Mouse (Mus musculus) brain, embryonic 14.5 days (tissue): ENCODE measurements around the gene Dip2b. TPM values are rescaled to one million over a fixed set of nuclear protein-coding genes. Genes with fewer than 3 reads are reported as not detected.

Experiments
- DNase-seq: peaks from one replicate; pipeline ENCODE4 v3.0.0-alpha.2; 2011; ENCODE audit warnings: low read depth
- CTCF ChIP-seq: fragments of 200-500 bp; IDR thresholded peaks from 2 replicates; pipeline ENCODE4 v1.5.1; 2012; ENCODE audit warnings: inconsistent platforms, mild to moderate bottlenecking, moderate library complexity, borderline replicate concordance; ENCODE audit not compliant: insufficient read depth, insufficient read length; ENCODE audit errors: extremely low read depth
- POLR2A ChIP-seq: fragments of 200-500 bp; IDR thresholded peaks from 2 replicates; pipeline ENCODE4 v1.6.1; 2012; ENCODE audit warnings: mild to moderate bottlenecking, inconsistent platforms, borderline replicate concordance; ENCODE audit not compliant: poor library complexity, insufficient read depth, insufficient read length, severe bottlenecking; ENCODE audit errors: extremely low read depth
- polyA plus RNA-seq: library from polyadenylated mRNA; depleted of rRNA; stranded (reverse); fragments of >200 nt; gene quantifications from 2 replicates; pipeline ENCODE4 v1.2.3, GENCODE M21; 2012

Gene Dip2b
- polyA plus RNA-seq, 1 experiment: 33.7 TPM

- DNase-seq: no peak
- TF ChIP-seq CTCF: no peak
- no peak for TF ChIP-seq POLR2A
Measured at GRCm38 (mm10) chr15:100153024-100153423, 114.6 kb downstream of the Dip2b start.

GRCm38 (mm10) chr15:100156095-100156707 lies 117.7 kb downstream of the Dip2b start:
- DNase-seq: no peak
- TF ChIP-seq POLR2A (no peak), CTCF (no peak)

GRCm38 (mm10) chr15:100156781-100157470 lies 118.5 kb downstream of the Dip2b start:
- DNase-seq: no peak
- TF ChIP-seq CTCF (no peak), POLR2A (no peak)

GRCm38 (mm10) chr15:100158985-100159384 lies 120.5 kb downstream of the Dip2b start:
- no peak for DNase-seq
- TF ChIP-seq CTCF (no peak), POLR2A (no peak)

GRCm38 (mm10) chr15:100161747-100162280 lies 123.3 kb downstream of the Dip2b start:
- TF ChIP-seq CTCF: no peak
- TF ChIP-seq POLR2A: no peak
- no peak for DNase-seq

GRCm38 (mm10) chr15:100163381-100164051 lies 125.1 kb downstream of the Dip2b start:
- TF ChIP-seq CTCF (no peak), POLR2A (no peak)

GRCm38 (mm10) chr15:100166464-100166863 lies 128.0 kb downstream of the Dip2b start:
- no peak for DNase-seq
- no peak for TF ChIP-seq CTCF

More at GRCm38 (mm10) chr15:100163381-100164051, 125.1 kb downstream of the Dip2b start:
- DNase-seq: no peak

- DNase-seq: peak; percentile 66
- TF ChIP-seq POLR2A: no peak
- TF ChIP-seq CTCF: no peak
Measured at GRCm38 (mm10) chr15:100167791-100168190, 129.3 kb downstream of the Dip2b start.

GRCm38 (mm10) chr15:100168191-100168606 lies 129.7 kb downstream of the Dip2b start:
- DNase-seq: no peak
- TF ChIP-seq CTCF (no peak), POLR2A (no peak)

GRCm38 (mm10) chr15:100175176-100175575 lies 136.7 kb downstream of the Dip2b start:
- DNase-seq: no peak
- TF ChIP-seq POLR2A: no peak
- no peak for TF ChIP-seq CTCF

- TF ChIP-seq POLR2A: no peak
- TF ChIP-seq CTCF: no peak
- DNase-seq: no peak
Measured at GRCm38 (mm10) chr15:100177167-100177566, 138.7 kb downstream of the Dip2b start.

GRCm38 (mm10) chr15:100177575-100177974 lies 139.1 kb downstream of the Dip2b start:
- no peak for TF ChIP-seq POLR2A
- DNase-seq: no peak

- TF ChIP-seq POLR2A: no peak
- TF ChIP-seq CTCF: no peak
- no peak for DNase-seq
Measured at GRCm38 (mm10) chr15:100178487-100178886, 140.0 kb downstream of the Dip2b start.
